Mouse (Mus musculus) limb, embryonic 13.5 days (tissue): ENCODE data around the gene Pla1a. TPM values are rescaled to one million over a fixed set of nuclear protein-coding genes. Genes with fewer than 3 reads are reported as not detected.

Experiments
- ATAC-seq: fragments of 200-750 bp; cut with Nextera tagmentation; 2 replicates; pipeline ENCODE4 v1.8.0; 2017; ENCODE audit warnings: low read depth, moderate number of reproducible peaks, moderate TSS enrichment; ENCODE audit not compliant: low FRiP score
- H3K27ac ChIP-seq: fragments of 300-500 bp; sonication (generic); 2 replicates; pipeline ENCODE4 v1.5.1; 2015; ENCODE audit warnings: inconsistent platforms, mild to moderate bottlenecking, moderate library complexity
- H3K27me3 ChIP-seq: fragments of 300-500 bp; sonication (generic); 2 replicates; pipeline ENCODE4 v1.6.1; 2015; ENCODE audit warnings: mild to moderate bottlenecking, inconsistent platforms
- H3K36me3 ChIP-seq: fragments of 300-500 bp; sonication (generic); 2 replicates; pipeline ENCODE4 v1.6.1; 2015; ENCODE audit warnings: inconsistent platforms, mild to moderate bottlenecking, moderate library complexity
- H3K4me1 ChIP-seq: fragments of 300-500 bp; sonication (generic); 2 replicates; pipeline ENCODE4 v1.6.1; 2015; ENCODE audit warnings: inconsistent platforms
- H3K4me2 ChIP-seq: fragments of 300-500 bp; sonication (generic); replicated peaks from 2 replicates; pipeline ENCODE4 v1.6.1; 2015; ENCODE audit warnings: inconsistent platforms, mild to moderate bottlenecking, moderate library complexity
- H3K4me3 ChIP-seq: fragments of 300-500 bp; sonication (generic); 2 replicates; pipeline ENCODE4 v1.5.1; 2015; ENCODE audit warnings: moderate library complexity, mild to moderate bottlenecking, inconsistent platforms
- H3K9ac ChIP-seq: fragments of 300-500 bp; sonication (generic); 2 replicates; pipeline ENCODE4 v1.6.1; 2015; ENCODE audit warnings: mild to moderate bottlenecking, inconsistent platforms
- H3K9me3 ChIP-seq: fragments of 300-500 bp; sonication (generic); 2 replicates; pipeline ENCODE4 v1.6.1; 2016; ENCODE audit warnings: inconsistent platforms
- WGBS: fragments of 180-500 bp; shearing (Covaris S2); methylation state at CpG from one replicate; pipeline ENCODE4 v1.1.7; 2015; 5-methylcytosine and 5-hydroxymethylcytosine counted together
- polyA plus RNA-seq: library from polyadenylated mRNA; unstranded; fragments of >200 nt; fragmentation: Nextera tagmentation; extraction: Ambion mirVana; gene quantifications from 2 replicates; pipeline ENCODE4 v1.2.1, GENCODE M21; 2015

Gene Pla1a
- polyA plus RNA-seq, 1 experiment from 2014 or later, result 0.31 TPM

DNA sequence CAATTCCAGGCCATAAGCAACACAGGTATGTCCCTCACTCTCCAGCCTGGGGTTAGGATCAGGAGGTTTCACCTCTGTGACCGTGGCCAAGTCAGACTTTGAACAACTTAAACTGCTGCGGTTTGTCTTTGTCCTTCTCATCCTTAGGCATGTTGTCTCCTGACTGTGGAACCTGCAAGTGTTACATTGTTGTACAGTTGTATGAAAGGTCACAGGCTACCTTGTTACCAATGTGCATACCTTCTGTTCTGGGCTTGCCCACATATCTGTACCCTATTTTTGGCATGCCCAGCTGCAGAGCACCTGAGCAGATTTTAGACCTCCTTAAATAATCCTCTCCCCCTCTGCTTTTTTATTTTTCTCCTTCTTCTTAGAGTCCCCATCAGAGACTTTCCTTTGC is 73.7 kb downstream of the Pla1a start:
- Histone ChIP-seq H3K4me2 (no peak overlapping the region), H3K4me1 (peaks cover 8% of the 10 kb centered on the region; the same call in 1 of the 2 replicates), H3K9ac (no peak overlapping the region), H3K9me3 (no peaks in the 10 kb centered on the region), H3K4me3 (no peak overlapping the region), H3K36me3 (peaks cover 4% of the 10 kb centered on the region; the same call in 1 of the 2 replicates), H3K27me3 (no peaks in the 10 kb centered on the region), H3K27ac (no peak overlapping the region)
- 90% methylated on average over 2 of the region's 2 CpGs for WGBS
- ATAC-seq, result no peak

DNA sequence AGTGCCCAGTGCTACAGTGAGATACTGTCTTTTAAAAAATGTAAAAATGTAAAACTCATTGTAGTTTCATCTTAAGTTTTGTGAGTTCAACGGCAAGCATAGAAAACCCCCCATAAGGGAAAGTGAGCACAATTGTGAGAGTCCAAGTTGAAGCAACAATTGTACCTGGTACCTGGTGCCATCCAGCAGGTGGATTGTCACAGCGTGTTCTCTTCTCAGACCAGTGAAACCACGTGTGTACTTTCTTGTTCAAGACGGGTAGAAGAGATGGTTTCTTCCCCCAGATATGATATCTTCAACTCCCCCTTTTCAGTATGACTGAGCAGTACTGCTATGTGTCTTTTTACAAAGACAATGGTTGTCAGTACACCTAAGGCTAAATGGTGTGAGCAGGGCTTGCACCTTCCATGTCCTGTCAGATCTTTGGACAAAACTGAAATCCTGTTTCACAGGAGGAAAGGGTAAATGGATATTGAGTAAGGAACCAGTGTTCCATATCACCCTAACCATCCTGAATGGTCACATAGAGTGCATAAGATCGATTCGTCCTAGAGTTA is 74.6 kb downstream of the Pla1a start:
- Histone ChIP-seq H3K4me3 (no peak overlapping the region), H3K4me2 (no peak overlapping the region), H3K9me3 (no peaks in the 10 kb centered on the region), H3K36me3 (peaks cover 6% of the 10 kb centered on the region; the same call in 1 of the 2 replicates), H3K4me1 (peaks cover 8% of the 10 kb centered on the region; the same call in 1 of the 2 replicates), H3K9ac (no peak overlapping the region), H3K27ac (no peak overlapping the region), H3K27me3 (no peaks in the 10 kb centered on the region)
- 88% methylated on average over 6 of the region's 6 CpGs for WGBS
- no peak for ATAC-seq

DNA sequence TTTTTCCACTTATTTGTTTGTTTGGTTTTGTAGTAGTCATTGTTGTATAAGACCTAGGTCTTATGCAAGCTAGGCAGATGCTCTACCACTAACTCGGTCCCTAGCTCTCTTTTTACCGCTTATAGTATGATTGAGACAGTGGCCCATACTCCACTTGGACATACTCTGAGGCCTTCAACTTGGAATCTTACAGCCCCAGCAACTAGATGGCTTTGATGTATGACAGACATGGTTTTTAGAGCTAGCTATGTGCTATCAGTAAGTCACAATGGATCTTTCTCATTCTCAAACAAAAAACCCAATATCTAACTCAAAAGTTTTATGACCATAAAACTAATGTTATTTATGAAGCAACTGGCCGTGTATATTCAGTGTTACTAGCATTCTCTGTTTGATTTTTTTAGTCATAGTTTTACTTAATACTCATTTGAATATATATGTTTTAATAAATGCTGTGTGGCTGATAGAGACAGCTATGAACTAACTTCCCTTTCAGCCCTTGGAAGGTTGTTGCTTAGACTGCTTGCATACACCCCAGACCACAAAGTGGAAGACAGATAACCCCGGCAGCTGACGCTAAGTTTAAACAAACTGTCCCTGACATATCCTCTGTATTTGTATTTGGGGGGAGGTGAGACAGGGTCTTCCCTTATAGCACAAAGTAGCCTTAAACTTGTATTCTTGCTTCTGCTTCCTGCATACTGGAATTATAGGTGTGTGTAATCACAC is 78.6 kb downstream of the Pla1a start:
- no peaks in the 10 kb centered on the region for H3K9me3 ChIP-seq
- H3K27me3 ChIP-seq, result no peaks in the 10 kb centered on the region
- H3K4me3 ChIP-seq, result no peak overlapping the region
- H3K4me2 ChIP-seq, result no peak overlapping the region
- peaks cover 36% of the 10 kb centered on the region for H3K36me3 ChIP-seq
- H3K27ac ChIP-seq, result no peak overlapping the region
- no peaks in the 10 kb centered on the region for H3K4me1 ChIP-seq
- ATAC-seq, result no peak
- no peak overlapping the region for H3K9ac ChIP-seq
- WGBS, result 87% methylated on average over 5 of the region's 5 CpGs

DNA sequence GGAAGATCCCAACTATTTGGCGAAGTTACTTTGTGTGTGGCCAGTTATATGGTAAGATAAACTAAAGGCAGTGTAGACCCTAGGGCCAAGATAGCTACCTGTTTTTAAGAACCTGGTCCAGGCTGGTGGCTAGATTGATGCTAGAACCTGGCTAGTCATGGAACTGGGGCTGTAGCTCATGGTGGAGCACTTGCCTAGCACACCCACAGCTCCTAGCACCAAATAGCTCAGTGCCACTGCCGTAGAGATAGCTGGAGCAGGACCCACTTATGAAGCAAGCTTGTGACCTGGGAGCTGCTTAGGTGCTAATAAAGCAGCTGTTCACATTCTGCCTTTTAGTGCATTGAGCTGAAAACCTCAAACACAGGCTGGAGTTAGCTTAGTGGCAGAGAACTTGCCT is 79.3 kb downstream of the Pla1a start:
- H3K4me3 ChIP-seq, result no peak overlapping the region
- 89% methylated on average over 2 of the region's 2 CpGs for WGBS
- ATAC-seq, result no peak
- H3K27me3 ChIP-seq, result no peaks in the 10 kb centered on the region
- no peak overlapping the region for H3K27ac ChIP-seq
- peaks cover 40% of the 10 kb centered on the region for H3K36me3 ChIP-seq
- H3K4me2 ChIP-seq, result no peak overlapping the region
- H3K9me3 ChIP-seq, result no peaks in the 10 kb centered on the region
- H3K9ac ChIP-seq, result no peak overlapping the region
- no peaks in the 10 kb centered on the region for H3K4me1 ChIP-seq

DNA sequence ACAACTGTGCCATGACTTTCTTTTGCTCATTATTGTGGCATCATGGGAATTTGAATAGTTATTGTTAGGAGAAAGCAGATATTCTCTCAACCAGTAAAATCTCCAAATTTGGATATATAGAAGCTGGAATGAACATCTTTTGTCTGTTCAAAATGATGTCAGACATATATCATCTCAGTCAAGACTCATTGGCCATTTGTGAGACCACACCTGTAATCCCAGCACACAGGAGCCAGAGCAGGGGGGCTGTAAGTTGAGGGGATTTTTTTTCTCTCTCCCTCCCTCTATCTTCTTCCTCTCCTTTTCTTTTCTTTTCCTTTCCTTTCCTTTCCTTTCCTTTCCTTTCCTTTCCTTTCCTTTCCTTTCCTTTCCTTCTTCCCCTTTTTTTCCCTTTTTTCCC is 80.1 kb downstream of the Pla1a start:
- Histone ChIP-seq H3K4me3 (no peak overlapping the region), H3K36me3 (peaks cover 40% of the 10 kb centered on the region), H3K9me3 (no peaks in the 10 kb centered on the region), H3K27ac (no peak overlapping the region), H3K4me1 (peaks cover 1% of the 10 kb centered on the region), H3K9ac (no peak overlapping the region), H3K4me2 (no peak overlapping the region), H3K27me3 (no peaks in the 10 kb centered on the region)
- ATAC-seq, result no peak

DNA sequence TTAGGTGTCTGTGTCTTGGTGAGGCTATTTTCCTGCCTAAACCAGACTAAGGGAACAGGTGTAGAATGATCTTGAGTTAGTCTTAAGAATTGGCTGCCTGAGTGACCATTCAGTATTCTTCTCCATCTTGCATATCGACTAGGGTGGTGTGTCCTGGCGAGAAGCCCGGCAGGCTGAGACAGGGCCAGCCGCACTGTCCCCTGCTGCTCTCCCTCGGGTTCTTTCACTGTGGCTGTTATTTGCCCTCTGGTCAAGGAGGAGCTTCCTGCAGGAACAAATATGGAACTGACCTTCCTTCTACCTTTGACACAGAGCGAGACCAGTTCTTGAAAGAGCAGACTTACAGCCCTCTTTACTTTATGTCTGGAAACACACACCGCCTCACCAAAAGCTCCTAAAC is 80.9 kb downstream of the Pla1a start:
- no peak overlapping the region for H3K9ac ChIP-seq
- peaks cover 6% of the 10 kb centered on the region for H3K4me1 ChIP-seq
- H3K36me3 ChIP-seq, result peaks cover 40% of the 10 kb centered on the region
- WGBS, result 89% methylated on average over 7 of the region's 7 CpGs
- no peak overlapping the region for H3K4me3 ChIP-seq
- H3K4me2 ChIP-seq, result no peak overlapping the region
- H3K27me3 ChIP-seq, result no peaks in the 10 kb centered on the region
- no peaks in the 10 kb centered on the region for H3K9me3 ChIP-seq
- H3K27ac ChIP-seq, result no peak overlapping the region
- no peak for ATAC-seq

DNA sequence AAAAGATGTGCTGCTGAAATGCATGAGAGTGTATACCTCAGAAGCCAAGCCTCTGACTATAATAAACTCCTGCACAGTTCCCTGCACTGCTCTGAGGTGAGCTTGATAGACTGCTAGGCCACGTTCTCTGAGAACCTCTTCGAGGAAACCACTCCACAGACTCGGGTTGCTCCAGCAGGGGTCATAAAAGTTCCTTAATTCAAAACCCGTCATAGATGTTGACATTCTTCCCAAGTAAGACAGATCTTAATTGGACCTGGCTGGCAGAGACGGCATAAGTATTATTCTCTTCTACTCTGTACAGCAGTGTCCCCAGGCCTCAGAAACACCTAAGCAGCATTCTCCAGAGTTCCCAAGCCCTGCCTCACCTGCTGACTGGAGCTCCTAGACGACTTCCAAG is 82.0 kb downstream of the Pla1a start:
- 69% methylated on average over 6 of the region's 6 CpGs for WGBS
- Histone ChIP-seq H3K9ac (no peak overlapping the region), H3K4me1 (peaks cover 6% of the 10 kb centered on the region), H3K36me3 (peaks cover 40% of the 10 kb centered on the region), H3K9me3 (no peaks in the 10 kb centered on the region), H3K27ac (no peak overlapping the region), H3K4me2 (no peak overlapping the region), H3K4me3 (no peak overlapping the region), H3K27me3 (no peaks in the 10 kb centered on the region)
- no peak for ATAC-seq

DNA sequence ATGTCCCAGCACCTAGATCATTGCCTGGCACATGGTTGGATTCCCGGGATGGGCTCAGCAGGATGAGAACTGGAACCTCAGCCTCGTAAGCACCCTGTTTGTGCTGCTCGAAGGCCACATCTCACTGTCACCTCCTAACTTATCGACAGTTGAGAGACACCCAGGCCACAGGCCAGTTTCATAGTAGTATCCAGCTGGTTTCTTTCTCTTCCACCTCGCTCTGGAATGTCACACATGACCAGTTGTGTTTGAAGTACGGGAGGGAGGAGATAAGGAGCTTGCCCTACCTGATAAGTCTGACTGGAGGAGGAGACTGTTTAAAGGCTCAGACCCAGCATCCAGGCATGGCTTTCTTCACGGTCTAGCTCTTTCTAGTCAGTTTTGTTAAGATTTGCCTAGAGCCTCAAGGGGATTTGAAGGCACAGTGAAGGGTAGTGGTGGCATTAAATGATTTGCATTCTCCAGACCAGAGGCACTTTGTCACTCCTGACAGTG is 82.5 kb downstream of the Pla1a start:
- Histone ChIP-seq H3K4me3 (no peak overlapping the region), H3K4me1 (peaks cover 6% of the 10 kb centered on the region), H3K9ac (no peak overlapping the region), H3K27me3 (no peaks in the 10 kb centered on the region), H3K27ac (no peak overlapping the region), H3K9me3 (no peaks in the 10 kb centered on the region), H3K36me3 (peaks cover 40% of the 10 kb centered on the region), H3K4me2 (no peak overlapping the region)
- 73% methylated on average over 7 of the region's 7 CpGs for WGBS
- ATAC-seq, result no peak

DNA sequence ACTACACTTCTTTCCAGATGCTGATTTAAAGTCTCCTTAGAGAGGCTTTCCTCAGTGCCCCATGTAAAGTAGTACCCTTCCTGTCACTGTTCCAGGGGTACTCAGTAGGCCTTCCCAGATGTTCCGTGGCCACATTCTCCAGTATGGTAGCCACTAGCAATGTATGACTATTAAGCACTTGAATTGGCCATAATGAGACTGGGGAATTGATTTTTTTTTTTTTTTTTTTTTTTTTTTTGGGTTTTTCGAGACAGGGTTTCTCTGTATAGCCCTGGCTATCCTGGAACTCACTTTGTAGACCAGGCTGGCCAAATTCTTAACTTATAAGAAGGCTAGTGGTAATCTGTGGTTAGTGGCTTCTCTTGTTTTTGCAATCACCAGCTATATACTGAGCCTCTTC is 83.1 kb downstream of the Pla1a start:
- Histone ChIP-seq H3K4me3 (no peak overlapping the region), H3K36me3 (peaks cover 40% of the 10 kb centered on the region), H3K4me2 (no peak overlapping the region), H3K27ac (no peak overlapping the region), H3K27me3 (no peaks in the 10 kb centered on the region), H3K9me3 (no peaks in the 10 kb centered on the region), H3K9ac (no peak overlapping the region), H3K4me1 (peaks cover 8% of the 10 kb centered on the region)
- ATAC-seq, result no peak
- 85% methylated on average over 2 of the region's 2 CpGs for WGBS

DNA sequence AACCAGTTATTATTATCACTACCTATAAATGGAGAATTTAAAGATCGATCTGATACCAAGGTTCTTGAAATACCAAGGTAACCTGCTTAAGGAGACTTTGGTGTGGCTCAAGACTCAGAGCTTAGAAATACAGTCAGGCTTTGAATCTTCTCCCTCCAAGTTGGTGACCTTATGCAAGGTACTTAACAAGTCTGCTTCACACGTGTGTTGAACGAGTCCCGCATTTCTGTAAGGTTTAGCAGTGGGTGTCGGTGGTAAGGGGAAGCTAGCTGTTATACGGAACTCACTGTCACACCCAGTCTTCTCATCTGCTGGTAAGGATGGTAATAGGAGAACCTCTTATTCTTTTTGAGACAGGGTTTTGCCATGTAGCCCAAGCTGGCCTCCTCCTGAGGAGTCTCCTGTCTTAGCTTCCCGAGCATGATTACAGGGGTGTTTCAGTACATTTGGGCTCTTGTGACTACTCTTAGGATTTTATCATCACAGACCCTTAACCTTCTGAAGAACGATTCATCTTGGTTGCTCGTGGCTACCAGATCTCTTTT is 84.7 kb downstream of the Pla1a start:
- Histone ChIP-seq H3K9me3 (no peaks in the 10 kb centered on the region), H3K27me3 (no peaks in the 10 kb centered on the region), H3K4me2 (peak overlapping the region; percentile 17; the same call in 1 of the 2 replicates), H3K9ac (no peak overlapping the region), H3K4me1 (peaks cover 13% of the 10 kb centered on the region), H3K4me3 (no peak overlapping the region), H3K36me3 (peaks cover 33% of the 10 kb centered on the region), H3K27ac (no peak overlapping the region)
- ATAC-seq, result no peak
- 86% methylated on average over 9 of the region's 9 CpGs for WGBS

DNA sequence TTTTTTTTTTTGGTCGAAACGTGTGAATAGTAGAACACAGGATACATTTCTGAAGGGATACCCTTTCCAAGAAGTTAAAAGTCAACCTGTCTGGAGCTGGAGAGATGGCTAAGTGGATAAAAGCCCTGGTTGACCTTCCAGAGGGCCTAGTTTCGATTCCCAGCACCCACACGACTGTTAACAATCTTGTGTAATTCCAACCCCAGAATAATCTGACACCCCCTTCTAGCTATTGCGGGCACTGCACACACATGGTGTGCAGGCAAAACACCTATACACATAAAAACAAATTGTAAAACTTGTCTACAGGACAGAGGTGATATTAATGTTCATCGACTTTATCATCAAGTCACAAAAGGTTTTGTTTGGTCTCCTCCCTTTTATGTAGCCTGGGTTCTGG is 85.4 kb downstream of the Pla1a start:
- Histone ChIP-seq H3K4me2 (peak overlapping the region; percentile 63), H3K4me3 (peak overlapping the region; percentile 64), H3K9ac (no peak overlapping the region), H3K36me3 (peaks cover 33% of the 10 kb centered on the region), H3K9me3 (no peaks in the 10 kb centered on the region), H3K27me3 (no peaks in the 10 kb centered on the region), H3K4me1 (peaks cover 13% of the 10 kb centered on the region), H3K27ac (no peak overlapping the region)
- no peak for ATAC-seq
- whole genome bisulfite sequencing, result 56% methylated on average over 6 of the region's 6 CpGs

DNA sequence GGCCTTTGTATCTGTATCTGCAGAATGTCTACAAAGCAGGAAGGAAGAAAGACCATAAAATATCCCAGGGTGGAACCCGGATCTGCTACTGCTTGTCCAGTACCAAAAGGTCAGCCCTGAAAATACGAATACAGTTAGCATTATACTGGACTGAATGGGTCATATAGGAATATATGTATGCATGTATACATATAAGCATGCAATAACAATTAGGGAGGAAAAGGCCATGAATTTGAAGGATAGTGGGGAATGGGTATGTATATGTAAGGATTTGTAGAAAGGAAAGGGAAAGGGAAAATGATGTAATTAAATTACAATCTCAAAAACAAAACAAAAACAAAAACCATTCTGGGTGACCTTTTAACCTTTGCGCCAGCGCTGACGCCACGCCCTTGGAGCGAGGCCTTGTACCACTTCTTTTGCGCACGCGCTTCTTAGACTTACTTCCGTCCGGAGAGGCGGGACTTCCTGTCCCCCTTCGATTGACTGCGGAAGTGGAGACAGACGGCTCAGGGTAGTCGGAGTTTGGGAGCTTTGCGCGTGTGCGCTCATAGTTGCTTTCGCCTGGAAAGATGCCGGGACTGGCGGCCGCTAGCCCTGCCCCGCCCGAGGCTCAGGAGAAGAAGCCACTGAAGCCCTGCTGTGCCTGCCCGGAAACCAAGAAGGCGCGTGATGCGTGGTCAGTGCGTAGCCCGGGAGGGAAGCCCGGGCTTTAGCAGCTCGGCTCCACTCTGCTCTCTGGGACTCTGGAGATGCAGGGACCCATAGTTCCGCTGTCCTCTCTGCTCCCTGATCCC is 86.2 kb downstream of the Pla1a start, which contains the start of the genes Cox17 and Gm21987:
Gene Cox17 (plus strand): TSS at position 463 of the 797 bp plus-strand sequence.
Gene Gm21987 (plus strand): TSS at position 512 of the 797 bp plus-strand sequence.
- H3K4me1 ChIP-seq, result peaks cover 14% of the 10 kb centered on the region
- H3K27me3 ChIP-seq, result no peaks in the 10 kb centered on the region
- 3% methylated on average over 35 of the region's 35 CpGs for WGBS
- H3K4me3 ChIP-seq, result peak within 1 kb of the TSS; percentile 64
- H3K36me3 ChIP-seq, result peaks cover 26% of the 10 kb centered on the region
- H3K9me3 ChIP-seq, result no peaks in the 10 kb centered on the region
- peak within 1 kb of the TSS; percentile 63 for H3K4me2 ChIP-seq
- ATAC-seq, result peak; percentile 95
- peak within 1 kb of the TSS; percentile 67 for H3K27ac ChIP-seq
- H3K9ac ChIP-seq, result peak within 1 kb of the TSS; percentile 81
